Mouse (Mus musculus): ENCODE measurements around the gene Chid1. TPM values are rescaled to one million over a fixed set of nuclear protein-coding genes. Genes with fewer than 3 reads are reported as not detected.
A peak's percentile ranks its signal among the peaks of the same experiment; 100 is the strongest.
"Not testable (repeated sequence)": the region's sequence is repeated elsewhere in the genome, so short reads cannot be mapped to it uniquely, and the experiment has no call there.

The Chid1 gene
- polyA plus RNA-seq, 1 experiment from 2014 or later, result 20.5 TPM

GRCm38 (mm10) chr7:141451928-141452327, 87.7 kb downstream of the Chid1 start:
- Histone ChIP-seq H3K27ac (ENCODE audit: low read depth, low read length) (no peak overlapping the region), H3K4me3 (ENCODE audit: low read depth, low read length) (no peak overlapping the region), H3K9ac (ENCODE audit: low read depth, low read length) (no peak overlapping the region), H3K4me2 (replicated peaks; ENCODE audit: low read depth) (no peak overlapping the region), H3K4me1 (replicated peaks; ENCODE audit: control insufficient read depth, insufficient read depth, low read length) (peaks cover 9% of the 10 kb centered on the region), H3K27me3 (replicated peaks; ENCODE audit: control insufficient read depth, insufficient read depth, low read length) (no peaks in the 10 kb centered on the region), H3K36me3 (ENCODE audit: control insufficient read depth, insufficient read depth) (peaks cover 31% of the 10 kb centered on the region), H3K9me3 (ENCODE audit: control insufficient read depth) (no peaks in the 10 kb centered on the region)
- TF ChIP-seq CTCF (IDR thresholded peaks at IDR 0.05; ENCODE audit: low read depth), result no peak
- no peak for ATAC-seq

DNA sequence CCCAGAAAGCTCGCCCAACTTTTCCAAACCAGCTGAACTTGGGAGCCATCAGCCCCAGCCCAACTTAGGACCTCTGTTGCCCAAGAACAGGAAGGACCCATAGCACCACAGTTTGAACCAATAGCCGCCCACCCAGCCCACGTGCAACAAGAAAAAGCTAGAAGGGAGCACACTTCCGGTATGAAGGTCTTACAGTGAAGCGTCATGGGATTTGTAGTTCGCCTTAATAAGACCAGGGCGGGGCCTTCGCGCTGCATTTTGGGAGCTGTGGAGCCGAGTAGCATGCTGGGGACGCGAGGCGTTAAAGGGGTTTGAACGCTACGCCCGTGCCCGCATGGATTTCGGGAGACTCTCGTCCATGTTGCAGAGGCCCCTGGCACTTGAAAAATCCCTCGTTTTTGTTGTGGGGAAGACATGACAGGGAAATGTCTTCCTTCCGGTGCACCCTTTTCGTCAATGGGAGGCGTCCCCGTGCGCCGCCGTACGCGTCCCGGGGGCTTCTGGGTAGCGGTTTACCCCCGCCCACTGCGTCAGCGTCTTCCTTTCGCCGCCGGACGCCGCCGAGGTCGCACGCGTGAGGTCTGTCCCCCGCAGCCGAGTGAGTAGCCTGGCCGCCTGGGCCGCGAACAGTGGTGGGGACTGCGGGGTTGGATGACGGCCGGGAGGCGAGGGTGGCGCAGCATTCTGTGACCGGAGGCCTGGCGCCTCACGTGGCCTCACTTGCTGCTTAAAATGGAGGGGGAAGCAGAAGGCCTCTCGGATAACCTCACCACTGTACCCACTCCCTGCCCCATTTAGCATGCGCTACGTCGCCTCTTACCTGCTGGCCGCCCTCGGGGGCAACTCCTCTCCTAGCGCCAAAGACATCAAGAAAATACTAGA, 92.3 kb downstream of the Chid1 start, which contains the start of gene Rplp2:
TSS of gene Rplp2 (plus strand) at position 261 of the 882 bp plus-strand sequence.
- Histone ChIP-seq H3K4me2 (replicated peaks; ENCODE audit: low read depth) (peak within 1 kb of the TSS; percentile 76), H3K36me3 (ENCODE audit: control insufficient read depth, insufficient read depth) (peaks cover 31% of the 10 kb centered on the region), H3K9me3 (ENCODE audit: control insufficient read depth) (no peaks in the 10 kb centered on the region), H3K27me3 (replicated peaks; ENCODE audit: control insufficient read depth, insufficient read depth, low read length) (no peaks in the 10 kb centered on the region), H3K4me1 (replicated peaks; ENCODE audit: control insufficient read depth, insufficient read depth, low read length) (peaks cover 9% of the 10 kb centered on the region), H3K27ac (ENCODE audit: low read depth, low read length) (peak within 1 kb of the TSS; percentile 60), H3K9ac (ENCODE audit: low read depth, low read length) (peak within 1 kb of the TSS; percentile 78), H3K4me3 (ENCODE audit: low read depth, low read length) (peak within 1 kb of the TSS; percentile 82)
- peak; percentile 19; the same call in 1 of the 2 replicates for TF ChIP-seq CTCF (IDR thresholded peaks at IDR 0.05; ENCODE audit: low read depth)
- WGBS, result under 1% methylated on average over 63 of the region's 63 CpGs
- peak; percentile 87 for ATAC-seq

DNA sequence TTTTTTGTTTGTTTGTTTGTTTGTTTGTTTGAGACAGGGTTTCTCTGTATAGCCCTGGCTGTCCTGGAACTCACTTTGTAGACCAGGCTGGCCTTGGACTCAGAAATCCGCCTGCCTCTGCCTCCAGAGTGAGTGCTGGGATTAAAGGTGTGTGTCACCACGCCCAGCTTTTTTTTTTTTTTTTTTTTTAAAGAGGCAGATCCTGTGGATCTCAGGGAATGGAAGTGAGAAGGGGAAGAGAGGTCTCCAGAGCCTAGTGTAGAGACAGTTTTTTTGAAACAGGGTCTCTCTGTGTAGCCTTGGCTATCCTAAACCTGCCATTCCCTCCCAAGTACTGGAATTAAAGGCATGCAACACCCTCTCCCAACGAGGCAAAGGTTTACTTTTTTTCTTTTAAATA, 93.3 kb downstream of the Chid1 start:
- H3K27me3 ChIP-seq (replicated peaks; ENCODE audit: control insufficient read depth, insufficient read depth, low read length); H3K27ac ChIP-seq (ENCODE audit: low read depth, low read length); H3K4me1 ChIP-seq (replicated peaks; ENCODE audit: control insufficient read depth, insufficient read depth, low read length); ATAC-seq; H3K4me2 ChIP-seq (replicated peaks; ENCODE audit: low read depth); H3K9me3 ChIP-seq (ENCODE audit: control insufficient read depth); H3K9ac ChIP-seq (ENCODE audit: low read depth, low read length); H3K4me3 ChIP-seq (ENCODE audit: low read depth, low read length): not testable (repeated sequence)
- WGBS, result 75% methylated on average over 3 of the region's 3 CpGs
- peaks cover 22% of the 10 kb centered on the region for H3K36me3 ChIP-seq (ENCODE audit: control insufficient read depth, insufficient read depth)

- peak; percentile 52 for ATAC-seq
- H3K27ac ChIP-seq (ENCODE audit: low read depth, low read length), result 0 out of 2 replicates have a peak within 1 kb of the TSS, but pooled peaks have one; percentile 46
- no peaks in the 10 kb centered on the region for H3K9me3 ChIP-seq (ENCODE audit: control insufficient read depth)
- 0% methylated on average over 25 of the region's 25 CpGs for WGBS
- peak within 1 kb of the TSS; percentile 81 for H3K4me2 ChIP-seq (replicated peaks; ENCODE audit: low read depth)
- peaks cover 21% of the 10 kb centered on the region for H3K36me3 ChIP-seq (ENCODE audit: control insufficient read depth, insufficient read depth)
- H3K4me1 ChIP-seq (replicated peaks; ENCODE audit: control insufficient read depth, insufficient read depth, low read length), result peaks cover 8% of the 10 kb centered on the region
- peak within 1 kb of the TSS; percentile 51 for H3K9ac ChIP-seq (ENCODE audit: low read depth, low read length)
- H3K27me3 ChIP-seq (replicated peaks; ENCODE audit: control insufficient read depth, insufficient read depth, low read length), result no peaks in the 10 kb centered on the region
- TF ChIP-seq CTCF (IDR thresholded peaks at IDR 0.05; ENCODE audit: low read depth), result no peak
- H3K4me3 ChIP-seq (ENCODE audit: low read depth, low read length), result peak within 1 kb of the TSS; percentile 46
These were observed 95.8 kb downstream of the Chid1 start, which contains the start of gene Pidd1 for GRCm38 (mm10) chr7:141443828-141444237. Pidd1 (minus strand) TSS chr7:141444025.

Other genes starting within 250 kb of the Chid1 start
- gene Drd4, start 247.9 kb downstream of the Chid1 start, polyA plus RNA-seq (2015; fragmentation: Nextera tagmentation; extraction: Ambion mirVana), result 0.33 and 0.38 TPM in 2 replicates
- 52.8 and 55.7 TPM in 2 replicates for gene Deaf1, start 212.2 kb downstream of the Chid1 start, polyA plus RNA-seq (2015; fragmentation: Nextera tagmentation; extraction: Ambion mirVana)
- gene Tmem80, start 212.1 kb downstream of the Chid1 start, polyA plus RNA-seq (2015; fragmentation: Nextera tagmentation; extraction: Ambion mirVana), result 21.8 and 23.3 TPM in 2 replicates
- 234 and 248 TPM in 2 replicates for gene Eps8l2, start 201.0 kb downstream of the Chid1 start, polyA plus RNA-seq (2015; fragmentation: Nextera tagmentation; extraction: Ambion mirVana)
- 706 and 711 TPM in 2 replicates for gene Taldo1, start 147.7 kb downstream of the Chid1 start, polyA plus RNA-seq (2015; fragmentation: Nextera tagmentation; extraction: Ambion mirVana)
- gene Gatd1, start 125.7 kb downstream of the Chid1 start, polyA plus RNA-seq (2015; fragmentation: Nextera tagmentation; extraction: Ambion mirVana), result 34.3 and 37.1 TPM in 2 replicates
- gene Cend1, start 110.4 kb downstream of the Chid1 start, polyA plus RNA-seq (2015; fragmentation: Nextera tagmentation; extraction: Ambion mirVana), result 2.7 and 3.3 TPM in 2 replicates
- gene Slc25a22, start 102.0 kb downstream of the Chid1 start, polyA plus RNA-seq (2015; fragmentation: Nextera tagmentation; extraction: Ambion mirVana), result 65.8 and 67.7 TPM in 2 replicates
- gene Pidd1, start 95.8 kb downstream of the Chid1 start, polyA plus RNA-seq (2015; fragmentation: Nextera tagmentation; extraction: Ambion mirVana), result 1.4 and 1.6 TPM in 2 replicates
- 968 and 992 TPM in 2 replicates for gene Rplp2, start 92.5 kb downstream of the Chid1 start, polyA plus RNA-seq (2015; fragmentation: Nextera tagmentation; extraction: Ambion mirVana)
- gene Pnpla2, start 84.7 kb downstream of the Chid1 start, polyA plus RNA-seq (2015; fragmentation: Nextera tagmentation; extraction: Ambion mirVana), result 75.5 and 79.4 TPM in 2 replicates
- 12.6 and 12.7 TPM in 2 replicates for gene Cracr2b, start 78.8 kb downstream of the Chid1 start, polyA plus RNA-seq (2015; fragmentation: Nextera tagmentation; extraction: Ambion mirVana)
- 27.6 and 29.3 TPM in 2 replicates for gene Cd151, start 72.5 kb downstream of the Chid1 start, polyA plus RNA-seq (2015; fragmentation: Nextera tagmentation; extraction: Ambion mirVana)
- 36.8 and 37.9 TPM in 2 replicates for gene Polr2l, start 64.7 kb downstream of the Chid1 start, polyA plus RNA-seq (2015; fragmentation: Nextera tagmentation; extraction: Ambion mirVana)
- gene Tspan4, start 64.6 kb downstream of the Chid1 start, polyA plus RNA-seq (2015; fragmentation: Nextera tagmentation; extraction: Ambion mirVana), result 39.7 and 40.1 TPM in 2 replicates
- 69.7 and 76.6 TPM in 2 replicates for gene Ap2a2, start 22.3 kb upstream of the Chid1 start, polyA plus RNA-seq (2015; fragmentation: Nextera tagmentation; extraction: Ambion mirVana)
- gene Muc6, start 115.5 kb upstream of the Chid1 start, polyA plus RNA-seq (2015; fragmentation: Nextera tagmentation; extraction: Ambion mirVana), result 8.9 and 9.8 TPM in 2 replicates
- gene Muc2, start 150.5 kb upstream of the Chid1 start, polyA plus RNA-seq (2015; fragmentation: Nextera tagmentation; extraction: Ambion mirVana), result 167 and 175 TPM in 2 replicates
- 0.05 TPM in 1 of 2 replicates, not detected in the other for gene Muc5ac, start 249.1 kb upstream of the Chid1 start, polyA plus RNA-seq (2015; fragmentation: Nextera tagmentation; extraction: Ambion mirVana)

All from intestine, postnatal 0 days (tissue).